Mouse (Mus musculus): Measurements from ENCODE around the gene Ccdc182.
A peak's percentile ranks its signal among the peaks of the same experiment; 100 is the strongest.

Ccdc182 gene

GRCm38 (mm10) chr11:88281428-88282119 lies 12.3 kb upstream of the Ccdc182 start:
- DNase-seq: peak in 1 of 2 experiments; percentile 41

- DNase-seq: no peak
Observed at GRCm38 (mm10) chr11:88282516-88282915, 11.3 kb upstream of the Ccdc182 start.

DNA sequence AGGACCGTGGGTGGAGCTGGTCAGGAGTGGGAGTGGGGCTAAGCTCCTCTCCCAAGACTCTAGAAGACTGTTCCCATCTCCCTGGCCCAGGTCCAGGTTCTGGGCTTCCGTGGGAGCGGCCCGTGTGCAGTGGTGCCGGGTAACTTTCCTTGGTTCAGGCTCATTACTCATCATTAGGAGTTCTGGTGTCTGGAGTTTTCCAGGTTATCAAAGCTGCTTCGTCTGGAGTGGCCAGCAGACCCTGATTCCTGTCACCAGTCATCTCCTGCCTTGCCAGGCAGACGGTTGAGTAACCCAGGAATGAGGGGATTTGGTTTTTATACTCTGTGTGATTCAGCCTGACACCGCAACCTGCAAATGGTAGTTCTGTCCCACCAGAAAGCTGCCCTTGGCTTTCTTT lies 7.8 kb upstream of the Ccdc182 start:
- no peak for DNase-seq

- peak; percentile 84 to 87 for DNase-seq
Observed at GRCm38 (mm10) chr11:88288400-88288799, 5.5 kb upstream of the Ccdc182 start.

GRCm38 (mm10) chr11:88288805-88289340 lies 5.0 kb upstream of the Ccdc182 start:
- peak; percentile 61 to 67 for DNase-seq

- no peak for DNase-seq
Observed at GRCm38 (mm10) chr11:88291245-88291644, 2.6 kb upstream of the Ccdc182 start.

GRCm38 (mm10) chr11:88291688-88292087 lies 2.2 kb upstream of the Ccdc182 start:
- DNase-seq: peak; percentile 72 to 73

DNA sequence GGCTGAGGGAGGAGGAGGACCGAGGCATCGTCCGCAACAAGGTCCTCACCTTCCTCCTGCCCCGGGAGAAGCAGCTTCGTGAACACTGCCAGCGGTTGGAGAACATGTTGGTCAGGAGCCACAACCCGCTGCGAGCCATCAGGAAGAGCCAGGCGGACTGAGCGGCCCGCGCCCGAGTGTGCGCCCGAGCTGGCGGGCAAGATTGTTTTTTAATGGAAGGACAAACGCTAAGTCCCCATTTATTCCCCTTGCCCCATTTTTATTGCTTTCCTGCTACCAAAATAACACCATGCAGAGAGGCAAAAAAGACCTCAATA lies 494 bp downstream of the Ccdc182 start:
- DNase-seq: peak; percentile 60 to 65

DNA sequence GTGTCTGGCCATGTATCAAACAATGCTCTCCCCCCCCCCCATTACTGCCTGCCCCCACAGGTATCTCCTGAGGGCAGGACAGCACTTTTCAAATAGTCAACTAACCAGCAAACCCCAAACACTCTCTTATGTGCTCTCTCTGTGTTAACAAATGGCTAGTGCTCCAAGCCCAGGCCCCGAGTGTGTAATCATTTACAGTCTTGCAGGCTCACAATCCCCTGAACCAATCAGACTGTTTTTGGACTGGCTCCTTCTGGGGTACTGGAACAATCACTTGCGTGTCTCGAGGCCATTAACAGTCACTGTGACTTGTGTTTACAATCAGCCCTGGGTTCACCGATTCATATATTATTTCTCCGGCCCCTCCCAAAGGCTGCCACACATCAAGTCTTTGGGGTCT lies 1.4 kb downstream of the Ccdc182 start:
- DNase-seq: no peak

- peak; percentile 38 to 48 for DNase-seq
Observed at GRCm38 (mm10) chr11:88297526-88297925, 3.7 kb downstream of the Ccdc182 start.

DNA sequence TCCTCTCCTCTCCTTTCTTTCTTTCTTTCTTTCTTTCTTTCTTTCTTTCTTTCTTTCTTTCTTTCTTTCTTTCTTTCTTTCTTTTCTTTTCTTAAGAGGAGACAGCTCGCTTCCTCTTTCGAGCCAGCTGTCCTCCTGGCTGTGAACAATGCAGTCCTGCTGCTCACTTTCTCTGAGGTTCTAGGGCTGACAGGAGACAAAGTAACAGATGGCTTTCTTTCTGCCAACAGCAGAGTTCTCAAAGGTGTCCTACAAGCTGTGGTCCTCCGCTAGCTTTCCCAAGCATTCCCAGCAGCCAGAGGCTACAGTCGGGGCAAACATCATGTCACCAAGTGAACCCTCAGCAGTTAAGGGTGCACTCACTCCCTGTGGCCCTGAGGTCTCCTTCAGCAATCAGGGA lies 5.5 kb downstream of the Ccdc182 start:
- peak in 1 of 2 experiments; percentile 40 for DNase-seq

- DNase-seq: no peak
Observed at GRCm38 (mm10) chr11:88301619-88302018, 7.8 kb downstream of the Ccdc182 start.

DNA sequence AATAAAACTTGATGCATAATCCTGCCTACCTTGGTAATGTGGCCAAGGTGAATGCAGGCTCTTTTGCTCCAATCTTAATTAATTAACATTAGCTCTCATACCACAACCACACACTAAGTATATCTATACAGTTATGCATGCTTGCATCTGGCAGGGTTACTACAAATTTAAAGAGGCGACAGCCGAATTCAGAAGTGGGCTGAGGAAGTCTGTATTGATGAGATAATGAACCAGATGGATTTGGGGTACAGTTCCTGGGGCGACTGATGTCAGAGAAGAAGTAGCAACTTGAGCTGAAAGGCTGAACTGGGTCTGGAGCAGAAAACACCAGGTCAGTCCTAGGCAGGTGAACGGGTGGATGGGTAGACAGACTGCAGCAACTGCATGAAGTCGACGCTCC lies 11.9 kb downstream of the Ccdc182 start:
- DNase-seq: no peak

DNA sequence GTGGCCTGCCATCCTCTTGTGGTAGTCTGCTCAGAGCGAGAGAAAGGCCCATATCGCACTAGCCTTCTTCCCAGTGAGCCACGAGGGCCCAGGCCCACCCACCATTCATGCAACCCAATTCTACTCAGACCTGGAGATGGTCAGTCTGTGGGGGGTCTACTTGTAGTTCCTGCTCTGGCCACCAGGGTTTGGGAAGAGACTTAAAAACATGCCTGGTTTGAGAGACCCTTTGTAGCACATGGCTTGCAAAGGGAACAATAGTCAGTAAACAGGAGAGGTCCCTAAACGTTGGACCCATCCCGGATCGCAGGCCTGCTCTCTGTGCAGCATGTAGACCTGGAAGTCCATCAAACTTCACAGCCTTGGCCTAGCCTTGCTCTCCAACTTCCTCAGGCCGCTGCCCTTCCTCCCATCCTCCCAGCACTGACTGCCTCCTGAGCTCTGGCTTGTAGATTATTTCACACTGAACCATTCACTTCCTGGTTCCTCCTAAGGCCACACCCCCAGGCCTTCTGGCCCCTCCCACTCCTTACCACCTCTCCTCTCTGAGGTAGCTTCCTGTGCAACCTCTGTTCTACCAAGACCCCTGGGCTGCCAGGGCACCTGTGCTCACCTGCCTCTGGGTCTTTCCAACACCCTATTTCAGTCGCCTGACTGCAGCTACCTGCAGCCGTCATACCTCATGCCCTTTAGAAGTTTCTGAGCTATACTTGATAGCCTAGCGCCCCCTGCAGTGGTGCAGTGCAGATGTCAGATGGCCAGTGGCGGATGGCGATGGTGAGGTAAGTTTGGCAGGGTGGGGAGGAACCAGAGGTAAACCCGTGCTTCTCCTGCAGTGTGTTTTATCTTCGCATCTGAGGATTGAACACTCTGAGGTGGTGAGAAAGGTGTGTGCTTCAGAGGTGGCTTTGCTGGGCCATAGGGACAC lies 14.0 kb downstream of the Ccdc182 start:
- DNase-seq: peak in 1 of 2 experiments; percentile 52

GRCm38 (mm10) chr11:88309059-88309700 lies 15.3 kb downstream of the Ccdc182 start:
- DNase-seq: peak; percentile 45 to 46

DNA sequence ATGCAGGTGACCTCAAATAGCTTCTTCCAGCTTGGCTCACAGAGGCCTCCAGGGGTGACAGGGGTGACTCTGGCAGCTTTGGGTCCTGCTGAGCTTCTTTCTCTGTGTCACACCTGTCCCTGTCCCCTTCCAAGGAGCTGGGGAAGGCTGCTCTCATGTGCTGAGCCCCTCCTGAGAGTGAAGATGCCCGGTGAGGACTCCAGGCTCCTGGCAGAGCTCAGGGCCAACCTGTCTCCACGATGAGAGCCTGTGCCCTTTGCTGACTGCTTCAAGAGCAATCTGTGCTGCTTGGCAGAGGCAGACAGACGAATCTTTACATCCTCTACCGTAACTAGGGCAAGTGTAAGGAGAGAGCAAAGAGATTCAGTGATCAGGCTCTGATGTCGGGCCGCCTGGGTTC lies 16.9 kb downstream of the Ccdc182 start:
- peak; percentile 45 to 61 for DNase-seq

- DNase-seq: peak; percentile 35 to 42
Observed at GRCm38 (mm10) chr11:88311606-88312005, 17.7 kb downstream of the Ccdc182 start.

- no peak for DNase-seq
Observed at GRCm38 (mm10) chr11:88313512-88313911, 19.7 kb downstream of the Ccdc182 start.

GRCm38 (mm10) chr11:88314471-88314870 lies 20.6 kb downstream of the Ccdc182 start:
- DNase-seq: no peak

DNA sequence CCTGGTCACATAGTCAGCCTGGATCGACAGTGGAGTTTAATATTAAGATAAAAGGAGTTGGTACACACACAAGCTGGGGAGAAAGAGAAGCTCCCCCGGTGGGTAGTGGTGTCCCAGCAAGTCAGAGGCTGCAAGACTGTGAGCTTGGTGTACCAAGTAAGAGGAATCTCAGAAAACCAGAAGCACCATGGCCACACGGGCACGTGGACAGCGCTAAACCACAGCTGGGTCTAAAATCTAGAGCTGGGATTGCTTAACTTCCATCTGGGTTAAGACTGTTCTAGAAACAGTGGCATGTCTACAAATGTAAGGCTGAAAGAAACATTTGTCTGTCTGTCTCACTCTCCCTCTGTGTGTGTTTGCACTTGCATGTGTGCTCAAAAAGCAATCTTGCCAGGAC lies 21.5 kb downstream of the Ccdc182 start:
- no peak for DNase-seq

- DNase-seq: no peak
Observed at GRCm38 (mm10) chr11:88318850-88319249, 25.0 kb downstream of the Ccdc182 start.

- DNase-seq: peak; percentile 52 to 54
Observed at GRCm38 (mm10) chr11:88327016-88327415, 33.2 kb downstream of the Ccdc182 start.
